Mouse (Mus musculus) hindbrain, postnatal 0 days (tissue): Measurements from ENCODE around the gene Selenov. TPM values are rescaled to one million over a fixed set of nuclear protein-coding genes. Genes with fewer than 3 reads are reported as not detected.

ENCODE experiments used
- ATAC-seq: fragments of 200-750 bp; cut with Nextera tagmentation; 2 replicates; pipeline ENCODE4 v1.8.0; 2017; ENCODE audit warnings: mild to moderate bottlenecking, moderate TSS enrichment, moderate library complexity
- DNase-seq: peaks from one replicate; pipeline ENCODE4 v3.0.0-alpha.2; 2015; ENCODE audit warnings: low spot score
- H3K27ac ChIP-seq: fragments of 300-500 bp; sonication (generic); 2 replicates; pipeline ENCODE4 v1.5.1; 2014; ENCODE audit warnings: mild to moderate bottlenecking
- H3K27me3 ChIP-seq: fragments of 300-500 bp; sonication (generic); 2 replicates; pipeline ENCODE4 v1.6.1; 2014; ENCODE audit warnings: low read length, mixed read lengths; ENCODE audit not compliant: insufficient read depth
- H3K36me3 ChIP-seq: fragments of 300-500 bp; sonication (generic); 2 replicates; pipeline ENCODE4 v1.6.1; 2014; ENCODE audit warnings: low read length, mixed read lengths; ENCODE audit not compliant: insufficient read depth
- H3K4me1 ChIP-seq: fragments of 300-500 bp; sonication (generic); 2 replicates; pipeline ENCODE4 v1.6.1; 2014; ENCODE audit warnings: antibody characterized with exemption, low read length, mixed read lengths; ENCODE audit not compliant: insufficient read depth
- H3K4me2 ChIP-seq: fragments of 300-500 bp; sonication (generic); 2 replicates; pipeline ENCODE4 v1.6.1; 2014; ENCODE audit warnings: low read depth, mild to moderate bottlenecking, low read length, moderate library complexity, mixed read lengths
- H3K4me3 ChIP-seq: fragments of 300-500 bp; sonication (generic); 2 replicates; pipeline ENCODE4 v1.5.1; 2014; ENCODE audit warnings: low read length
- H3K9ac ChIP-seq: fragments of 300-500 bp; sonication (generic); replicated peaks from 2 replicates; pipeline ENCODE4 v1.6.1; 2014; ENCODE audit warnings: mild to moderate bottlenecking, low read length, moderate library complexity, mixed read lengths
- H3K9me3 ChIP-seq: fragments of 300-500 bp; sonication (generic); 2 replicates; pipeline ENCODE4 v1.6.1; 2016; ENCODE audit warnings: low read length, mixed read lengths
- CTCF ChIP-seq: IDR thresholded peaks from 2 replicates; pipeline ENCODE4 v1.5.1; 2016; ENCODE audit warnings: antibody characterized with exemption, control low read depth, low read depth
- WGBS: fragments of 180-500 bp; shearing (Covaris S2); extraction: QIAGEN DNeasy Blood & Tissue Kit; methylation state at CpG from one replicate; pipeline ENCODE4 v1.1.7; 2014; 5-methylcytosine and 5-hydroxymethylcytosine counted together
- polyA plus RNA-seq: library from polyadenylated mRNA; unstranded; fragments of >200 nt; fragmentation: Nextera tagmentation; extraction: Ambion mirVana; gene quantifications from 2 replicates; pipeline ENCODE4 v1.2.1, GENCODE M21; 2015
- total RNA-seq: library from RNA; depleted of rRNA; stranded (reverse); fragments of >200 nt; gene quantifications from 2 replicates; pipeline ENCODE4 v1.2.3, GENCODE M21; 2014

Gene Selenov
- total and polyA plus RNA-seq, 2 experiments from 2014 or later: 3.6 to 7.1 TPM

- Histone ChIP-seq H3K9me3 (no peaks in the 10 kb centered on the region), H3K27me3 (no peaks in the 10 kb centered on the region), H3K36me3 (peaks cover 35% of the 10 kb centered on the region), H3K4me3 (peak overlapping the region; percentile 72), H3K4me2 (peak overlapping the region; percentile 84), H3K27ac (peak overlapping the region; percentile 67), H3K9ac (peak overlapping the region; percentile 79), H3K4me1 (0 out of 2 replicates have a peak, but pooled peaks cover 6% of the 10 kb centered on the region)
- no peak for TF ChIP-seq CTCF
- DNase-seq: peak; percentile 6
- WGBS: 5% methylated on average over 35 of the region's 35 CpGs
- peak; percentile 77 for ATAC-seq
Measured at GRCm38 (mm10) chr7:28311151-28311925, 20.4 kb upstream of the Selenov start.

- TF ChIP-seq CTCF: no peak
- 41% methylated on average over 9 of the region's 9 CpGs for WGBS
- H3K4me3 ChIP-seq: no peak overlapping the region
- H3K27me3 ChIP-seq: no peaks in the 10 kb centered on the region
- H3K9me3 ChIP-seq: no peaks in the 10 kb centered on the region
- H3K27ac ChIP-seq: no peak overlapping the region
- no peak for ATAC-seq
- peaks cover 34% of the 10 kb centered on the region for H3K36me3 ChIP-seq
- H3K9ac ChIP-seq: no peak overlapping the region
- DNase-seq: peak; percentile 42
- H3K4me2 ChIP-seq: no peak overlapping the region
- 0 out of 2 replicates have a peak, but pooled peaks cover 6% of the 10 kb centered on the region for H3K4me1 ChIP-seq
Measured at GRCm38 (mm10) chr7:28309737-28310136, 18.8 kb upstream of the Selenov start.

GRCm38 (mm10) chr7:28306216-28306615 lies 15.2 kb upstream of the Selenov start:
- no peak for ATAC-seq

GRCm38 (mm10) chr7:28305641-28306040 lies 14.7 kb upstream of the Selenov start:
- H3K4me3 ChIP-seq: no peak overlapping the region
- WGBS: 72% methylated on average over 10 of the region's 10 CpGs
- no peak overlapping the region for H3K9ac ChIP-seq
- H3K4me1 ChIP-seq: 0 out of 2 replicates have a peak, but pooled peaks cover 8% of the 10 kb centered on the region
- no peak for TF ChIP-seq CTCF
- no peak overlapping the region for H3K4me2 ChIP-seq
- peaks cover 28% of the 10 kb centered on the region for H3K36me3 ChIP-seq
- no peaks in the 10 kb centered on the region for H3K9me3 ChIP-seq
- peak; percentile 43 for DNase-seq
- ATAC-seq: no peak
- H3K27ac ChIP-seq: no peak overlapping the region
- H3K27me3 ChIP-seq: no peaks in the 10 kb centered on the region

More at GRCm38 (mm10) chr7:28306216-28306615, 15.2 kb upstream of the Selenov start:
- Histone ChIP-seq H3K9me3 (no peaks in the 10 kb centered on the region), H3K27ac (no peak overlapping the region), H3K4me1 (0 out of 2 replicates have a peak, but pooled peaks cover 12% of the 10 kb centered on the region), H3K4me3 (no peak overlapping the region), H3K9ac (no peak overlapping the region), H3K27me3 (no peaks in the 10 kb centered on the region), H3K36me3 (peaks cover 28% of the 10 kb centered on the region), H3K4me2 (no peak overlapping the region)
- 89% methylated on average over 8 of the region's 8 CpGs for WGBS
- DNase-seq: no peak
- no peak for TF ChIP-seq CTCF

- Histone ChIP-seq H3K27ac (peak within 1 kb of the TSS; percentile 46), H3K4me2 (peak within 1 kb of the TSS; percentile 61), H3K9me3 (no peaks in the 10 kb centered on the region), H3K36me3 (peaks cover 19% of the 10 kb centered on the region), H3K4me1 (0 out of 2 replicates have a peak, but pooled peaks cover 8% of the 10 kb centered on the region), H3K9ac (peak within 1 kb of the TSS; percentile 46), H3K4me3 (peak within 1 kb of the TSS; percentile 35), H3K27me3 (no peaks in the 10 kb centered on the region)
- DNase-seq (peak; percentile 77), ATAC-seq (peak; percentile 36)
- TF ChIP-seq CTCF: peak; percentile 69
- 2% methylated on average over 30 of the region's 30 CpGs for WGBS
Measured at GRCm38 (mm10) chr7:28301616-28302433, 10.8 kb upstream of the Selenov start, which contains the start of gene Dll3. Gene Dll3, minus strand, starts transcription at chr7:28302238.

GRCm38 (mm10) chr7:28298837-28299625 lies 8.0 kb upstream of the Selenov start:
- H3K4me1 ChIP-seq: 0 out of 2 replicates have a peak, but pooled peaks cover 8% of the 10 kb centered on the region
- H3K27ac ChIP-seq: no peak overlapping the region
- peak overlapping the region; percentile 11; the same call in 1 of the 2 replicates for H3K4me3 ChIP-seq
- no peaks in the 10 kb centered on the region for H3K36me3 ChIP-seq
- H3K4me2 ChIP-seq: peak overlapping the region; percentile 35
- H3K9ac ChIP-seq: 0 out of 2 replicates have a peak overlapping the region, but pooled peaks have one; percentile 10
- WGBS: 15% methylated on average over 43 of the region's 43 CpGs
- DNase-seq (peak; percentile 90), ATAC-seq (peak; percentile 67)
- H3K27me3 ChIP-seq: no peaks in the 10 kb centered on the region
- peak; percentile 77 for TF ChIP-seq CTCF
- no peaks in the 10 kb centered on the region for H3K9me3 ChIP-seq
